Mouse (Mus musculus) cerebellum, adult (tissue): ENCODE results near the gene Nemp2.

Experiments used
- ATAC-seq: cut with Nextera tagmentation; 2 replicates; pipeline ENCODE4 v1.9.2; 2017; ENCODE audit warnings: mild to moderate bottlenecking, moderate library complexity, mixed read lengths; ENCODE audit not compliant: insufficient number of reproducible peaks, low FRiP score, low TSS enrichment

Nemp2 gene

GRCm38 (mm10) chr1:52630248-52630936 lies at the start of gene Nemp2:
TSS of gene Nemp2 (plus strand) at chr1:52630703.
- ATAC-seq = peak; percentile 94

- no peak for ATAC-seq
These were observed 48.8 kb upstream of the Nemp2 start for GRCm38 (mm10) chr1:52581744-52582143.

DNA sequence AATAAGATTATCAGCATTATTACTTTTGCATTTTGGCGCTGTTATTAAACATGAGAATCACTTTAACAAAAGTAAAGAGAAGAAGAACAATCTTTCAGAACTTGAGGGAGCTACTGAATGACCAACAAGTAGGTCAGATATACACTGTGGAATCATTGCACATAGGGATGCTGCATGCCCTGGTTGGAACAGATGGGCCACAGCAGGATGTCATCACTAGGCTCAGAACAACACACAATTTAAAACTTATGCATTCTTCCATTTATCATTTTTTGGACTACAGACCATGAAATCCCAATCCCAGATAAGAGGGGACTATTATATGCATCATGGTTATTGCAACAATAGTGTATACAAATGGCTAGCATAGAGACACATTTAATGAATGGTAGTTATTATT lies 47.6 kb upstream of the Nemp2 start:
- peak; percentile 84 for ATAC-seq

DNA sequence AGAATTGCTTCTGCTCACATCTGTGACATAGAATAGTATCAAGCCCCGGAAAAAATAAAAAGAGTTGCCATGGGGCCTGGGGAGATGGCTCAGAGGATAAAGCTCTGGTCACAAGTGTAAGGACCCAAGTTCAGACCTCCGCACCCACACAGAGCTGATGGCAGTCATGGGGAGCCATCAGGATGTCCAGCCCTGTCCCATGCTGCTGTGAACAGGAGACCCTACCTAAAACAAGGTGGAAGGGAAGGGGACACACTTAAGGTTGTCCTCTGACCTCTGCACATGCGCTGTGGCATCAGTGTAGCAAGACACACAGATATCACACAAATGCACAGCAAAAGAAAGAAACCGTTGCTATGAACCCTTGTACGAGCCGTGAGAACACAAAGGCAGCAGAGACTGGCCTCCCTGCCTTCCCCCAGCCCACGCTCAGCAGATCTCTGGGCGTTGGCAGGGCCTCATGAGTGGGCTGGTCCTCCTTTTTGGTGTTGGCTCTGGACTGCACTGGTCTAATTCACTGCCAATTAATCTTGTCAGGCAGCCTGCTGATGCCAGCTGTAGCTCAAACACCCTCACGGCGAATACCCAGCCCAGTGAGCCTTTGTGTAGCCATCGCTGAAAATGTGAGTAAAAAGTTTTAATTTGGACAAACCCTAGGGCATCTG lies 33.4 kb upstream of the Nemp2 start:
- peak; percentile 85 for ATAC-seq

DNA sequence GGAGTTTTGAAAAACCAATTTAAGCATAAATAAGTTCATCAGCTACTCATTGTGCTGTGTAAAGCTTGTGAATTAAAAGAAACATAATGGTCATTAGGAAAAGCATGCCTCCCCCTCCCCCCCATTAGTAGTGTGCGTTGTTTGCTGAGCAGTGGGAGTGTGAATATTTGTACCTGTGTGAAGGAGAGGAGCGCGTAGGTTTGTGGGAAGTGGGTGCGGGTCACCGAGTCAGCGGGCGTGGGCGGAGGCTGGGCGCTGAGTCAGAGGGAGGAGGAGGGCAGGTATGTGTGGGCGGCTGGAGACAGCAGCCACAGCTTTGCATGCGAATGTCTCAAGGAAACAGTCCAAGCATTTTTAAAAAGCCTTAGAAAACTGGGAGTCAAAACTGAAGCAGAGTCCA lies 32.7 kb upstream of the Nemp2 start:
- ATAC-seq = peak; percentile 73

GRCm38 (mm10) chr1:52598361-52598760 lies 32.1 kb upstream of the Nemp2 start:
- ATAC-seq = no peak

- ATAC-seq = no peak
These were observed 29.0 kb upstream of the Nemp2 start for GRCm38 (mm10) chr1:52601496-52601895.

- no peak for ATAC-seq
These were observed 22.8 kb upstream of the Nemp2 start for GRCm38 (mm10) chr1:52607700-52608099.

DNA sequence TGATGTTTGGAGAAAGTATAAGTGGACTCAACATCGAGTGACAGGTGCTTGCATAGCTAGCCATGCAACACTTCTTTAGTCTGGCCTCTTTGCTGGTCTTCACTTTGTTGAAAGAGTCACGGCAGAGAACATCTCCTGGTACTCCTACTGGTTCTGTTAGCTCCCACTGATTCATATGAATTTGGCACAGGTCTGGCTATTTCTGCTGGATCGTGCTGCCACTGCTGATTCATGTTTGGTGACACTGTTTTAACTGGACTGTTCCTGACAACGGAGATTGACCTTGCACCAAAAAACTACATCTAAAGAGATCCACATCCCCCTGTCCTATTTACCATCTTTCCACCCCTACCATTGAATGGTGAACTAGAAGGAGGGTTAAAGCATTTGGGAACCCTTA lies 22.0 kb upstream of the Nemp2 start:
- no peak for ATAC-seq

GRCm38 (mm10) chr1:52618217-52618616 lies 12.3 kb upstream of the Nemp2 start:
- no peak for ATAC-seq

GRCm38 (mm10) chr1:52620442-52620841 lies 10.1 kb upstream of the Nemp2 start:
- ATAC-seq = no peak

- ATAC-seq = peak; percentile 80
These were observed 415 bp downstream of the Nemp2 start for GRCm38 (mm10) chr1:52630937-52631299.

GRCm38 (mm10) chr1:52631570-52631969 lies 1.1 kb downstream of the Nemp2 start:
- no peak for ATAC-seq

DNA sequence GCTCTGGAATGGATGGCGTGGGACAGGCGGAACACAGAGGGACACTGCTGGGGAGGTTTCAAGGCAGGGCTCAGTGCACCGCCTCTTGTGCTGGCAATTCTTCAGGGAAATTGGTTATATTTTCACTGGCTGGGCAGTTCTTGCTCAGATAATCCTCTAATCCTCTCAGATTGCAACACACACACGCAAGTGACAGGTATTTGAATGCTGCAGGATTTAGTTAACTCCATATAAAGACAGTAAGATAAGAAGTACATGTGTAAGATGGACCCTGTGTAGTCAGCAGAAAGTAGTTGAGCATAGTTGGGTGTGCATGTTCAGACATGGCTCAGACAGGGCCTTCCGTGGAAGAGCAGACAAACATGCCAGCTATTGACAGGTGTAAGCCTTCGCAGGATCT lies 3.7 kb downstream of the Nemp2 start:
- no peak for ATAC-seq

DNA sequence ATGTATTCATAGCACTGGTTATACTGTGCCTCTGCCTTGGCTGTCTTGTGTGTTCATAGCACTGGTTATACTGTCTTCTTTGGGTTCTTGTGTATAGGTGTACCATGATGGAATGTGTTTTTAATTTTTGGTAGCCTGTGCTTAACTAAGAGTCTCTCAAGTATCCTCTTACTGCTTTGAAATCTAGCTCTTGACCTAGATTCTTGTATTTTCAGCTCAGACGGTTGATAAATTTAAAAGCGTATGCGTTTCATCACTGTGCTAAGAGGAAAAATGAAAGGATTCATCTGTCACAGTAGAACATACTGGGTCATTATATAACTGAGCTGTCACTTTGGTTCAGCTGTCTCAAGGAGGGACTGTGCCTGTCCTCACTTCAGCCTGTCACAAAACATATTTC lies 5.4 kb downstream of the Nemp2 start:
- ATAC-seq = no peak

DNA sequence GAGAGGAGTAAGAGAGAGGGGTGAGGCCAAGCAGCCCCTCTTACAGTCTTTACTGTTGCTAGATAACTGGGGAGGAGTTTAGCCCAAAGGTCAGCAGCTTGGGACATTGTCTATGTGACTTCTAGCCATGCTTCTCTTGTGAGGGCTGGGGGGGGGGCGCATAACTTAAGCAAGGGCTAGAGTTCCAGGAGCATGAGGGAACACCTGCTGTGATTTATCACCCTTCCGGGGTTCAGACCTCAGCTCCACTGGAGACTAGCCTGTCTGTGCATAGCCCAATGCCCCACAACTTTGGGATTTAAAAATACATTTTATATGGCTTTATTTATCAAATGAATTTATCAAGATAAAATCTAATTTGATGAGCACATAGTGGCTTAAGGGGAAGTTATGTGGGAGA lies 7.6 kb downstream of the Nemp2 start:
- no peak for ATAC-seq

- no peak for ATAC-seq
These were observed 8.6 kb downstream of the Nemp2 start for GRCm38 (mm10) chr1:52639090-52639489.

GRCm38 (mm10) chr1:52640266-52640665 lies 9.8 kb downstream of the Nemp2 start:
- ATAC-seq = no peak

GRCm38 (mm10) chr1:52640736-52641135 lies 10.2 kb downstream of the Nemp2 start:
- ATAC-seq = no peak

- peak; percentile 89 for ATAC-seq
These were observed 17.9 kb downstream of the Nemp2 start for GRCm38 (mm10) chr1:52648153-52649027.

GRCm38 (mm10) chr1:52650066-52650465 lies 19.6 kb downstream of the Nemp2 start:
- no peak for ATAC-seq
